8 mouse cellular contexts compared by ENCODE assay signal in the genomic region with DNA sequence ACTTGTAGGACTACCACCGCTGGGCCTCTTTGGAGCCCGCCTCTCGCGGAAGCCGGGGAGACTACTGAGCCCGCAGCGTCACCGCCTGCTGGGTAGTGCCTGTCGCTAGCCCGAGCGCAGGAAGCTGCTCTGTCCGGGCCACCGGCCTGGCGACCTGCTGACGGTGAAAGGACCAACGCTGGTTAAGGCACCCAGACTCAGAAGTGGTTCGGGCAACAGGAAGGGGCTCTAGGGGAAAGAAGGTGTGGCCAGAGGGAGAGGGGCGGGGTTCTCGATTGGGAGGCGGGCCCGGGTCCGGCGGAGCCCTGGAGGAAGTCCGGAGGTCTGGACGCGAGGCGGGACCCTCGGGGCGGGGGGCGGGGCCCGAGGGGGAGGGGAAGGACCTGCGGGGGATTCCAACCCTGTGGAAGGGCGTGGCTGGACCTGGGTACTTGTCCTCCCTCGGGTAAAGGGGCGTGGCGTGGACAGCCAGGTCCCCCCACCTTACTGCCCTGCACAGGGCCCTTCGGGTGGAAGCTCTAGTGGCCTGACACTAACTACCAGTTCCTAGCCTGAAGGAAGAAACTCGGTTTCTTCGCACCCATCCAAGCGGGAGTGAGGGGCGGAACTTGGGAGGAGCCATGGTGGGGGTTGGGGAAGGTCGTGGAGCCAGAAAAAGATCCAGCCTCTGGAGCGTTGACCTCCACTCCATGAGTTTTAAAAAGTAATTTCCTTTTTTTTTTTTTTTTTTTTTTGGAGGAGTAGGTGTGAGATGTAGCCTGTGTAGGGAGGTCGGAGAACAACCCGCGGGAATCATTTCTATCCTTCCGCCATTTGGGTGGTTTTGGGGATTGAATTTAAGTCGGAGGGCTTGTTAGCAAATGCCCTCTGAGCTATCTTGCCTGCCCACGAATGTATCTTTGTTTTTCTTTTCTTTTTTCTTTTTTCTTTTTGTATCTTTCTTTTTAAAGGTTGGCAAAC. TPM values are rescaled to one million over a fixed set of nuclear protein-coding genes. Genes with fewer than 3 reads are reported as not detected.
A peak's percentile ranks its signal among the peaks of the same experiment; 100 is the strongest.
DNase-seq lines count a peak whose midpoint lies in the region; ATAC-seq lines count a peak whose summit lies in the region.

No protein-coding gene starts in this region.

- peak overlapping the region; percentile 81 for H3K27ac ChIP-seq in hindbrain, embryonic 13.5 days

- WGBS in hindbrain, embryonic 13.5 days: 1% methylated on average over 48 of the region's 49 CpGs

- intact Hi-C loops in left cerebral cortex, postnatal 10 days (cut with DNase I): no loop called here

- peaks cover 28% of the 10 kb centered on the region for H3K4me1 ChIP-seq in hindbrain, embryonic 13.5 days (replicated peaks)
- peaks cover 86% of the 10 kb centered on the region for H3K4me1 ChIP-seq in megakaryocyte, embryonic 14.5 days

- H3K4me2 ChIP-seq in hindbrain, embryonic 13.5 days: peak overlapping the region; percentile 83

- H3K36me3 ChIP-seq in hindbrain, embryonic 13.5 days: no peaks in the 10 kb centered on the region
- H3K36me3 ChIP-seq in megakaryocyte, embryonic 14.5 days (replicated peaks; ENCODE audit: low read length): no peaks in the 10 kb centered on the region

- 0 out of 2 replicates have a peak, but pooled peaks cover 4% of the 10 kb centered on the region for H3K27me3 ChIP-seq in hindbrain, embryonic 13.5 days
- peaks cover 29% of the 10 kb centered on the region for H3K27me3 ChIP-seq in megakaryocyte, embryonic 14.5 days (replicated peaks)

- DNase-seq in T-cell, adult 2 months (ENCODE audit: low spot score): peak; percentile 59
- DNase-seq in cerebellum, postnatal 14 days: peak; percentile 50 to 56
- peak; percentile 40 to 49 for DNase-seq in frontal cortex, postnatal 25 days (ENCODE audit: low spot score in 2 of 2)
- DNase-seq in left cerebral cortex, postnatal 10 days (ENCODE audit: extremely low spot score in 1 of 2, low spot score in 2 of 2): peak; percentile 53 to 91
- peak; percentile 37 to 58 for DNase-seq in right cerebral cortex, adult 2 months (ENCODE audit: low spot score in 2 of 2)
- peak; percentile 78 for DNase-seq in urinary bladder, postnatal 25 days (ENCODE audit: low spot score)

- peak overlapping the region; percentile 55 for H3K4me3 ChIP-seq in hindbrain, embryonic 13.5 days
- peak overlapping the region; percentile 94 for H3K4me3 ChIP-seq in megakaryocyte, embryonic 14.5 days (replicated peaks)

- H3K9me3 ChIP-seq in hindbrain, embryonic 13.5 days: no peaks in the 10 kb centered on the region
- H3K9me3 ChIP-seq in megakaryocyte, embryonic 14.5 days: no peaks in the 10 kb centered on the region

- peak; percentile 70 for ATAC-seq in hindbrain, embryonic 13.5 days (ENCODE audit: low FRiP score)

- peak overlapping the region; percentile 72 for H3K9ac ChIP-seq in hindbrain, embryonic 13.5 days

RNA-seq across cellular contexts. Expression of a gene that starts 9.9 kb away (rescaled TPM):
- polyA plus RNA-seq in hindbrain, embryonic 13.5 days (2015; fragmentation: Nextera tagmentation; extraction: Ambion mirVana): 0.36 TPM in 1 of 2 replicates, not detected in the other
- 1 to 10 TPM in 1 of 2 experiments, not detected in 1; 1.8 TPM for total RNA-seq in left cerebral cortex, postnatal 10 days (2021)
- polyA plus RNA-seq in megakaryocyte, embryonic 14.5 days (2012; ENCODE audit: insufficient read depth, low replicate concordance): 2.1 TPM in 1 of 2 replicates, not detected in the other

RNA-seq across cellular contexts. Expression of a gene that starts 10.1 kb away (rescaled TPM):
- 0.13 TPM in 1 of 2 replicates, not detected in the other for polyA plus RNA-seq in hindbrain, embryonic 13.5 days (2015; fragmentation: Nextera tagmentation; extraction: Ambion mirVana)
- total RNA-seq in left cerebral cortex, postnatal 10 days (2021): 1 to 10 TPM in 1 of 2 experiments, under 1 TPM in 1; 0.36 to 1.1 TPM
- polyA plus RNA-seq in megakaryocyte, embryonic 14.5 days (2012; ENCODE audit: insufficient read depth, low replicate concordance): not detected in 2 replicates

RNA-seq across cellular contexts. Expression of a gene that starts 12.5 kb away (rescaled TPM):
- polyA plus RNA-seq in hindbrain, embryonic 13.5 days (2015; fragmentation: Nextera tagmentation; extraction: Ambion mirVana): 1,788 and 1,829 TPM in 2 replicates
- total RNA-seq in left cerebral cortex, postnatal 10 days (2021): 100 to 1,000 TPM; 884 to 935 TPM
- polyA plus RNA-seq in megakaryocyte, embryonic 14.5 days (2012; ENCODE audit: insufficient read depth, low replicate concordance): 5.0 and 61.7 TPM in 2 replicates

RNA-seq across cellular contexts. Expression of a gene that starts 39.5 kb away (rescaled TPM):
- polyA plus RNA-seq in hindbrain, embryonic 13.5 days (2015; fragmentation: Nextera tagmentation; extraction: Ambion mirVana): 34.9 and 36.2 TPM in 2 replicates
- 10 to 100 TPM; 40.8 to 46.6 TPM for total RNA-seq in left cerebral cortex, postnatal 10 days (2021)
- polyA plus RNA-seq in megakaryocyte, embryonic 14.5 days (2012; ENCODE audit: insufficient read depth, low replicate concordance): 19.2 and 43.3 TPM in 2 replicates

RNA-seq across cellular contexts. Expression of a gene that starts 41.6 kb away (rescaled TPM):
- polyA plus RNA-seq in hindbrain, embryonic 13.5 days (2015; fragmentation: Nextera tagmentation; extraction: Ambion mirVana): 111 and 113 TPM in 2 replicates
- 10 to 100 TPM; 29.4 to 33.0 TPM for total RNA-seq in left cerebral cortex, postnatal 10 days (2021)
- 6.0 and 38.0 TPM in 2 replicates for polyA plus RNA-seq in megakaryocyte, embryonic 14.5 days (2012; ENCODE audit: insufficient read depth, low replicate concordance)

Comparison
In these comparisons a context has a peak if more than half of its experiments do, and no peak if none do; other contexts are left out.
1. Peak in every context shown above with its lines: DNase-seq, ATAC-seq, H3K4me3 ChIP-seq and H3K27ac ChIP-seq.
2. RNA of a gene that starts 12.5 kb away (polyA plus RNA-seq): 1,788 to 1,829 TPM in hindbrain, embryonic 13.5 days; 5.0 to 61.7 TPM in megakaryocyte, embryonic 14.5 days; every median in the first group is over 10 times any median in the second.